Comparison of ENCODE assay signal across 12 mouse cellular contexts in genomic region chr1:34277259-34277658, GRCm38 (mm10).
"Had no signal": no experiment of that assay in that cellular context is flagged by ENCODE, and none has a peak within 500 bp of the region (broad histone marks: within the 10 kb centered on the region; RNA-seq: fewer than 3 reads in every experiment).

No protein-coding gene starts in this region.

- DNase-seq: kidney, postnatal 36 days; liver; liver, embryonic 13.5 days; liver, postnatal 0 days; lung, postnatal 36 days; right cerebral cortex, postnatal 14 days; thymus, adult 2 months; thymus, postnatal 25 days had no signal

- H3K4me3 ChIP-seq: limb, embryonic 12.5 days; liver, embryonic 13.5 days; midbrain, embryonic 13.5 days; stomach, embryonic 15.5 days had no signal

- ATAC-seq: liver, postnatal 0 days; lung, postnatal 0 days; midbrain, embryonic 13.5 days had no signal

- H3K27ac ChIP-seq: limb, embryonic 12.5 days; liver, embryonic 13.5 days; midbrain, embryonic 13.5 days; stomach, embryonic 15.5 days had no signal
